Mouse (Mus musculus): ENCODE data around the gene Olfr1250.
"Not testable (repeated sequence)": the region's sequence is repeated elsewhere in the genome, so short reads cannot be mapped to it uniquely, and the experiment has no call there.

The Olfr1250 gene

GRCm38 (mm10) chr2:89661367-89661766 lies at the start of gene Olfr1250:
TSS of gene Olfr1250 (minus strand) at chr2:89661467.
- no peak for DNase-seq (ENCODE audit: extremely low read depth, low read depth)

- no peak for DNase-seq (ENCODE audit: extremely low read depth, low read depth)
Measured at GRCm38 (mm10) chr2:89691980-89692379, 30.7 kb upstream of the Olfr1250 start.

GRCm38 (mm10) chr2:89671836-89672235 lies 10.6 kb upstream of the Olfr1250 start, which contains the start of gene Olfr1251:
TSS of gene Olfr1251 (minus strand) at chr2:89671936.
- no peak for DNase-seq (ENCODE audit: extremely low read depth, low read depth)

- no peak for DNase-seq (ENCODE audit: extremely low read depth, low read depth)
Measured at GRCm38 (mm10) chr2:89634883-89635282, 26.4 kb downstream of the Olfr1250 start, which contains the start of gene Olfr1249. TSS of gene Olfr1249 (minus strand) at chr2:89634983.

GRCm38 (mm10) chr2:89618145-89618544 lies 43.1 kb downstream of the Olfr1250 start, which contains the start of gene Olfr1248:
TSS of gene Olfr1248 (minus strand) at chr2:89618245.
- DNase-seq (ENCODE audit: extremely low read depth, low read depth): not testable (repeated sequence)

- DNase-seq (ENCODE audit: extremely low read depth, low read depth): no peak
Measured at GRCm38 (mm10) chr2:89614030-89614429, 47.2 kb downstream of the Olfr1250 start, which contains the start of gene Olfr1247. TSS of gene Olfr1247 (minus strand) at chr2:89614130.
